Mouse (Mus musculus) right cerebral cortex, postnatal 4 days (tissue): ENCODE measurements around the gene Bcl7a.
A peak's percentile ranks its signal among the peaks of the same experiment; 100 is the strongest.

Source experiments
- DNase-seq: peaks from one replicate; pipeline ENCODE4 v3.0.0-alpha.2; 2022

The Bcl7a gene

DNA sequence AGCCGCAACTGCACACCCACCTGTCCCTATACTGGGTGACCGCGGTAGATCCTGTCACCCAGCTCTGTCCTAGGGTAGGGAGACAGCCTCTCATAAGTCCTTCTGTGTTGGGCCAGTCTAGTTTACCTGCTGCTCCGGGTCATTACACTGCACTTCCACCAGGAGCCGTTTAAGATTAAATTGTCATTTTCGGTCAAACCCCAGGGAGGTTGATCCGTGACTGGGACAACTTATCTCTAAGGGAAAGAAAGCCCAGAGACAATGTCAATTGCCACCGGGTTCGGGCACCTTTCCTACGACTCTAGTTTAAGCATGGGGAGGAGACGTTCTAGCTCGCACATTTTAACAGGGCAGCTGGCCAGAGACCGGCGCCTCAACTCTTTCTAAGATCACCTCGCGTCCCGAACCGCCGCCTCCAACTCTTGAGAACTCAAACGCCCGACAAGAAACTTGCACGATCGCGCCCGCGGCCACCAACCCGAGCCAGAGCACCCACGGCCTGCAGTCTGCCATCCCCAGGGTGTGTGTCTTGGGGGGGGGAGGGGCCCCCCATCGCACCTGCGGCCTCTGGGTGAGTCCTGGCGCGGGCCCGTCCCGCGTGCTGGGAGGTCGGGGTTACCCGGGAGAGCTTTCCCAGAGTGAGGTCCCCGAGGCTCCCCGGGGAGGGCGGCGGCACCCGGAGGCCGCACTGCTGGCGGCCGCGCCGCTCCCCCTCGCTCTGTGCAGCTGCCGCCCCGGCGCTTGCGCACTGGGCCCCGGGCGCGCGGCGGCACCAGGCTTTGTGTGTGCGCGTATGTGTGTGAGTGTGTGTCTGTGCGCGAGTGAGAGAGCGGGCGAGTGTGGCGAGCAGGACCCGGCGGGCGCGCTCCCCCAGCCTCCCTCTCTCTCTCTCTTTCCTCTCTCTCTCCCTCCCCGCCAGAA lies at the start of gene Bcl7a:
Bcl7a (plus strand) TSS at position 128 of the 921 bp plus-strand sequence.
- peak; percentile 97 for DNase-seq

DNA sequence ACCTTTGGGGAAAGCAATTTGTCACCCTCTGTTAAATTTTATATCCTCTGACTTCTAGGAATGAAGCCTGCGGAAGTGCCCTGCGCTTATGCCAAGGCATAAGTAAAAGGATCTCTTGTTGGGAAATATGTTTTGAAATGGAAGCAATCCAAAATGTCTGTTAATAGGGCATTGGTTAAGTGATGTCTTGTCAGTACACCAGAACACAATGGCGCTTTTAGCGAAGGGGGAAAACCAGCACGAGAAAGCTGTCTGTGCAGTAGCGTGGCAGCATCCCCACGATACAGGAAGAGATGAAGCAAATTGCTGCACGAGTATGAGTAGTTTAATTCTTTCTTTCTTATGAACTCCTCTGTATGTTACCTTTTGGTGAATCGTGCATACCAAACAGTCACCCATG lies 49.0 kb upstream of the Bcl7a start:
- DNase-seq, result no peak

DNA sequence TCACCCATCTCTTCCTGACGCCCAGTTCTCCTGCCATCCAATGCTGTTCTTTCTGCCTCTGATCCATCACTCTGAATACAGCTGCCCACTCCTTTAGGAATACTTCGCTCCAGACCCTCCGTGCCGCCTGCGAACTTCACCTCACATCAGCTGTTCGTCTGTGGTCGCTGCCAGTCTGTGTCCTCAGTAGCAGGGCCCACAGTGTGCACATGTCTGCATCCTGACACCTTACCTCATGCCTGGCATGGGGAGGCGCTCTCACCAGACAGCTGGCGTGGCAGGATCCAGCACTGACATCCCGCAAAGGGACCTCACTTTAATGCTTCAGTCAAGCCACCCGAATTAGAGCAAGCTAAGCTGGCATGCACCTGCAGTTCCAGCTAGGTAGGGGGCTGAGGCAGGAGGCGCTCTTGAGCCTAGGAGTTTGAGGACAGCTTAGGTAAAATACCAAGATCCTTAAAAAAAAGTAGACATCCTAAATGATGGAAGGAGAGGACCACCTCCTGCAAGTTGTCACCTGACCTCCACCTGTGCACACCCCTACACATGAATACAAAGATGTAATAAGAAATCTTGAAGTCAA lies 47.3 kb upstream of the Bcl7a start:
- no peak for DNase-seq

DNA sequence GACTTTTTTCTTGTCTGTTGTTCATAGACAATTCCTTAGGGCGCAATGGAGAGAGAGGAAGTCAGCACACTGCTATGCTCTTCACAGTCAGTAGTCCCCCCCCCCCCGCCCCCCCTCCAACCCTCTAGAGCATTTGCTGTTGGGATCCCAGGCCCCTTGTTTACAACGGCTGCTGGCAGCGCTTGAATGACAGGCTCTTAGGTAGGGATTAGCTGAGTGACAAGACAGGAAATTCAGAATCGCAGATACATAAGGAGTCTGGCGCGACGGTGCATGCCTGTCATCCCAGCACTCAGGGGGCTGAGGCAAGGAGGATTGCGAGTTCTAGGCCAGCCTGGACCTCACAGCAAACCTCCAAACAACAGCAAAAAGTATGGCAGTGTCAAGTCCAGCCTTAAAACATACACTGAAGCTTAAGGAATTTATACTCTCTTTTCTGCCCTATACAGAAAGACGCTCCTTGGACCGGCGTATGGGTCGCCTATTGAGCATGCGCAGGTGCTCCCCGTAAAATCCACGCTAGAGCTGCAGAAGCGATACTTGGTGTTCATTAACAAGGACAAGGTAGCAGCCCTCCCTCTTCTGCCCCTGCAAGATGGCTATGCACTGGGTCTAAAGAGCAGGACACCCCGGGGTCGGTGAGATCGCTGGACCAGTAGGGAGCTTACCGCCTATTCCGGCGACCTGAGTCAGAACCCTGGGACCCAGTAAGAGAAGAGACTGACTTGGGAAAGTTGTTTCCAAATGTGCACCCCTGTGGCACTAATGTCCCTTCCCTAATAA lies 46.5 kb upstream of the Bcl7a start:
- DNase-seq, result no peak

DNA sequence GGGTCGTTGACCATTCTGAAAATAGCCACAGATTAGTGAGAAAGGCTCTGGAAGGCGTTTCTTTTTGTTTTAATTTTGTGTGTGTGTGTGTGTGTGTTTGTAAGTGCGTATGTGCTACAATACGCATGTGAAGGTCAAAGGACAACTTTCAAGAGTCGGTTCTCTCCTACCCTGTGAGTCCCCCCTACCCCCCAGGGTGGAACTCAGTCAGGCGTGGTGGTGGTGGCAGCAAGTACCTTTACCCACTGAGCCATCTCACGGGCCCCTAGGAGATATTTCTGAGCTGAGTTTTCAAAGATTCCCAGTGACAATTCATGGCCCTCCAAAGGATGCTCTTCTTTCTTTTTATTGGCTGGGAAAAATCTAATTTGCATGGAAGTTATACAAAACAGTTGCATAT lies 45.8 kb upstream of the Bcl7a start:
- no peak for DNase-seq

DNA sequence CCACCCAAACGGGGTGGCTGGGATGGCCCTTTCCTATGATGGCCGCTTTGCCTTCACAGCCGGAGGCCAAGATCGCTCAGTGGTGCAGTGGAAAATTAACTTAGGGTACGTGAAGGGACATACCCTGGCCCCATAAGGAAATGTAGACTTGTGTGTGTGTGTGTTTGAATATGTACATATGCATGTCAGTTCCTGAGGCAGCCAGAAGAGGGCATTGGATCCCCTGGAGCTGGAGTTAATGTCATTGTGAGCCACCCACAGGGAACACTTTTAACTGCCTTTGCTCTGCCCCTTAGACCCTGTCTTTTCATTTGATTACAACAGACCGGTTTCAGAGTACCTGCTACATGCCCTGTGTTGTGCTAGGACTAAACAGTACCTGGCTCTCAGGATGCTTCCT lies 45.1 kb upstream of the Bcl7a start:
- no peak for DNase-seq

DNA sequence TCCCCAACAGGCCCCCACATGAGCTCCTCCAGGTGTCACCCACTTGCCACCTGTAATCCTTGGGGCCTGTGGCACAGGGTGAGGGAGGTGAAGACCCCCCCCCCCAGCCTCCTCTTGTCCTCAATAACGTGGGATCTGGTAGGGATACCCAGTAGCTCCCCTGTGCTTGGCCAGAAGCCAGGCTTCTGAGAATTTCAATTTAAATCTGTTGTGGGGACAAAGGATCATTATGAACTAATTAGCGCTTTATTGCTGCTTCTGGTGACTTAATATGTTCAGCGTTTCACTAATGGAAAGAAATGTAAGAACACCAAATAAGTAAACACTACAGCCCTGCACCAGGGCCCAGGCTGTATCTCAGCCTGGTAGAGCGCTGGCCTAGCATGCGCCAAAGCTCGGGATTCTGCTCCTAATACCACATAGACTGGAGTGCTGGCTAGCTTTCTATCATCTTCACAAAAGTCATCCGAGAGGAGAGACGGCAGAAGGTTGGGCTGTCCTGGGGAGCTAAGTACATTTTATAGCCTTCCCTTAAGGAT lies 43.1 kb upstream of the Bcl7a start:
- no peak for DNase-seq

DNA sequence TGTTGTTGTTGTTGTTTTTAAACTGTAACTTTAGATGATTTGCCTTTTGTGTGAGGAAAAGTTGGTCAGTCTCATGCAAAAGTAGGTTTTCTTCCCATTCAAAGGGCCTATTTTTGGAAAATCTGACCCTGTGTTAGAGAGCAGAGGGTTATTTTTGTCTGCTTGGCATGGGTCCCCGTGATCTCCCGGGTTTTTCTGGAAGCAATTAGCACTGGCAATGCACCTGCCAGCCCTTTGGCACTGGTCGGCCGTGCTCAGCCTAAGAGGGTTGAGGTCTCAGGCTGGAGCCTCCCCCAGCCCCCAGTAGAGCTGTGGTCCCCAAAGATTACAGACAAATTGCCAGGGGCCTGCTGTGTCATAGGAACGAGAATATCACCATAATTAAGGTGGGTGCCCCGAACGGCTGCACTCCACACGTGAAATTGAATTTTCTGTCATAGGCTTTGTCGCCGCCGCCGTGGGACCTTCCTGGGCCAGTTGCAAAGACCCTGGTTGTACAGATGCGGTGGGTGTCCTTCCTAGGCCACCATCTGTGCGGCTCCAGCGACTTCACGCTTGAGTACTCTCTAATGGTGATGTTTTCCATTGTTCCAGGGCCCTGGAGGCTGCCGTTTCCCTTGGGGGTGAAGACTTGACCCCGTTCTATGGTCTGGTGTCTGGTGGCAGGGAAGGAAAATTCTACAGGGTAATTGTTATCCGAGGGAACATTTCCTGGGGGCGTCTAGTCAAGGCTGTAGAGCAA lies 41.7 kb upstream of the Bcl7a start:
- no peak for DNase-seq

DNA sequence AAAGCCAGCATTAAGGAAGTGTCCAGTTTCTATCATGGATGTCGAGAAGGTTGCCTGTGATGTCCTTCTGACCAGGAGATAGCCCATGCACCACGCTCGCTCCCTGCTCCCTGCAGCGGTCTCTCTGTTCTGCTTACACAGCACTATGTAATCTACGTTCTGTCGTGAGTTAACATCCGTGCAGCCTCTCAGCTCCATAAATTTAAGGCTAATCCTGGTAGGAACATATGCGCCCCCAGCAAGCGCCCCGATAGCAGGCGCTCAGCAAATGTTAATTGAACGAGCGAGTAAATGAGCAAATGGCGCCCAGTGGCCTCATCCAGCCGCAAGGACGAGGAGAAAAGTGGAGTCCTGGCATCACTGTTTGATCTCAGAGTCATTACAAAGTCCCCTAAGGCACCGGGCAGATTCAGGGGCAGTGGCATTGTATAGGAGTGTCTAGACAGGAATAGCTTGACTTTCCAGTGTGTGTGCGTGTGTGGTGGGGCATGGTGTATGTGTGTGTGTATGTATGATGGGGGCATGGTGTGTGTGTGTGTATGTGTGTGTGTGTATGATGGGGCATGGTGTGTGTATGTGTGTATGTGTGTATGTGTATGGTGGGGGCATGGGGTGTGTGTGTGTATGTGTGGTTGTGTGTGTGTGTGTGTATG lies 35.9 kb upstream of the Bcl7a start:
- DNase-seq, result no peak

DNA sequence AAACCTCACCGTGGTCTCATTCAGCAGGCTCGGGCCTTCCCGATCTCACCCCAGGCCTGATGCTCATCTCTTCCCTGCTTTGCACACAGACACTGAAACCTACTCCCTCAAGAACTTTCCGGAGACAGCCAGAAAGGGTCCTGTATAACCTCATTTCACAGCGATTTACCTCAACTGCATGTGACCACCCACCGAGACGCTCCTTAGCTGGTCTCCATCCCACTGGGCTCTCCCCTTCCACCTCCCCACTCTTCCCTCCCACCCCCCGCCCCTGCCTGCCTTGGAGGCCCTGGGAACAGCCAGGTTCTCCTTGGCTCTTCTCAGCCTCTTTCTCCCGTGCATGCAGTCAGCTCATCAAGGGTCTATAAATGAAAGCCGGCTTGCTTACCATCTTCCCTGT lies 33.8 kb upstream of the Bcl7a start:
- DNase-seq, result no peak

DNA sequence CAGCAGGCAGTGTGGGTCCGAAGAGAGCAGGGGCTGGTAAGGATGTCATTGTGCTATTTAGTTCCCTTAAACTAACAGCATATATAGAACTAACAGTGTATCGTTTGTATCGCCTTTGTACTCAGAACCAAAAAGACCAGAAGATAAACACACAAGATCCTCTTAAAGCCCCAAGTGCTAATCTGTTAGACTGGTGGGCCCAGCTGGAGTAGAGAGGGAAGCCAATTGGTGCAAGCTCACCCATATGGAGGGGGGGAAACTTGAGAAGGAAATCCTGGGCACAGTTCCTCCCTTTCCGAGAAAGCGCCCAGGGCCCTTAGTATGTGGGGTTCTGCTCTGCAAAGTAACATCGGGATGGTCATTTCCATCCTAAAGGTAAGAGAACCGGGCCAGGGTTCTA lies 33.4 kb upstream of the Bcl7a start:
- no peak for DNase-seq

DNA sequence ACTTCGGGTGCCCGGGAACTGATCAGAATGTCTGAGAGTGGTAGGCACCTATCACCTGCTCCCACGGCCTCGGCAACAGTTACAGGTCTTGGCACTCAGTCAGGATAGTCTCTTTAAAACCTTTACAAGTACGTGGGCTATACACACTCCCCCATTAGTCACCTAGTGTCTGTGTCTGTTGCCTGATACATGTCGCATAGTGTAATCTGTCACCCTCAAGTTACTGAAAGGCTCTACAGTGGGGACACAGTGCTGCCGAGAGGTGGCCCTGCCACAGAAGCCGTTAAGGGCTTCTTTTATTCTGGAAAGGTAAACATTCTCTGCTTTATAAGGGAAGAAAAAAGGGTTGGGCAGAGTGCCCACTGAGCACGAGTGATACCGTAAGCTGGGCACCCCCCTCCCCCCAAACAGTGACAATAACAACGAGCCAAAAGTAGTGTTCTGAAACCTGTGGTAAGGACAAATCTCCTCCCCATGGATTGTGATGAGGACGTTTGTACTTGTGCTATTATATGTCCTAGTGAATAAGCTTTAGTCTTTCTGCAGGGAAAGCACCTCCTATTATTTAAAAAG lies 30.5 kb upstream of the Bcl7a start:
- no peak for DNase-seq

DNA sequence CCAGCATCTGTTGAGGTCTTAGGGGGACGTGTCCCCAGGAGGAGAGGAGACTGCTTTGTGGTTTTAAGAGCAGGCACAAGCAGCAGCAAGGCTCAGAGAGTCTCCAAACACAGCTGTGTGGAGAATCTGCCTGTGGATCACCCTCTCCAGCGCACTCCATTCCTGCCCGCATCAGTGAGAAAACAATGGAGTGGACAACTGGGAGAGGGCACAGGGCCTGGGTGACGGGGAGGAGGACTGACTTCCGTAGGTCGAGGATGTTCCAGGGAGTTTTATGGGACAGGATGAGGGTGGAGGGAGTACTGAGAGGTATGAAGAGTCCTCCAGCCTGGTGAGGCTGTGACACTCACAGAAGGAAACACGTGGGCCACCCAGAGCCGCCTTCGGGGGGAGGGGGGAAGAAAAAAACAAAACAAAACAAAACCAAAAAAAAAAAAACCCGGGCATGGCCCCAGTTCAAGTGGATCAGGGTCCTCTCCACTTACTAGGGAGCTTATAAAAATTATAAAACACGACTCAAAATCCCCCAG lies 29.7 kb upstream of the Bcl7a start:
- no peak for DNase-seq

DNA sequence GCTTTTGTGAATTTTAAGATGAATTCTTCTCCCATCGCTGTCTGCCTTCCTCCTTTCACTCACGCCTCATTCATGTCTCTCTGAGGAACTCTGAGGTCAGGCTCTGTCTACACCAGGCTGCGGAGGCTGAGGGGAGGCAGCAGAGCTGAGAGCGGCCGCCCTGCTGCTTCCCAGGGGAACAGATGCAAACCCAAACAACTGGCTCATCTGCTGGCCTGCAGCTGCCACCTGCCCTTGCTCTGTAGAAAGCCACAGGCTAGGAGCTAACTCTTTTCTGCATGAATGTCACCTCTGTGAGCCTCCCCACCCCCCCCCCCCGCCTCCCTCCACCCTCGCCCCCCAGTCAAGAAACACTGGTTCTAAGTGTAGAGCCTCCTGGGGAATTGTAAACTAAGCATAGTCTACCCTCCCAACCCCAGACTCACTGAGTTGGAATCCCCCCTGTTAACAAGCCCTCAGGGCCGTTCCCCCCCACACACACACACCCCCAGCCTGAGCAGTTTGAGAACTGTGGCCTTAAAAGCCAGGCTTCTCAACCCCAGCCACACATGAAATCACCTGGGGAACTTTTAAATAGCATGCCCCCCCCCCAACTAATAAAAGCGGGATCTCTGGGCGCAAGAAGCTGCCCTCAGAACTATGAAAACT lies 28.3 kb upstream of the Bcl7a start:
- no peak for DNase-seq

DNA sequence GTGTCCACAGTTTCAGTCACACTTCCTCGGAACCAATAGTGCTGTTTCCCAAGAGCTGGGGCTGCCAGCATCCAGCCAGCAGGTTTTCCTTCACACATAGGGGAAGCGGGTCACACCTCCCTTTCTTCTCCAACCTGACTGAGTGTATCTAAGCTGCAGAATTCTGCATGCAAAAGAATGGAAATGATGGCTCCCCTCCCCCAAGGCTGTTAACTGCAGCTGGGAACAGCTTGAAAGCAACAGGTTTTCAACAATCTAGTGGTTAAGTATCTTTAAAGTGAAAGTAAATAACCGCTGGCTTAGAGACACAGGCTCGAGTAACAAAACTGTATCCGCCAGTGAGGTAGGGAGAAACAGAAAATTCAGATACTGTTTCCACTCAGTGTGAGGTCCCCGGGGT lies 25.6 kb upstream of the Bcl7a start:
- no peak for DNase-seq

DNA sequence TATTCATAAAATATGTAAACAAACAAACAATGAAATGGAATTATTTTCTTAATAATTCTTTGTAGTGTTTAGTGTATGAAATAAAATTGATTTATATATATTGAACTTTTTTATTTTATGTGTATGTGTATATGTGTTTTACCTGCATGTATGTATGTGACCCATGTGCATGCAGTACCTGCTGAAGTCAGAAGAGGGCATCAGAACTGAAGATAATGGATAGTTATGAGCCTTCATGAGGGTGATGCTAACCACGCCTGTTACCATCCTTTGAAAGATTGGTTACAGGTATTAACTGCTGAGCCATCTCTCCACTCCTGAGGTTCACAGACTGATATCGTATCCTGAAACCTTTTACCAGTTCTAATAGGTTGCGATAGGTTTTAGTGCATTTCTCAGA lies 23.5 kb upstream of the Bcl7a start:
- DNase-seq, result no peak

DNA sequence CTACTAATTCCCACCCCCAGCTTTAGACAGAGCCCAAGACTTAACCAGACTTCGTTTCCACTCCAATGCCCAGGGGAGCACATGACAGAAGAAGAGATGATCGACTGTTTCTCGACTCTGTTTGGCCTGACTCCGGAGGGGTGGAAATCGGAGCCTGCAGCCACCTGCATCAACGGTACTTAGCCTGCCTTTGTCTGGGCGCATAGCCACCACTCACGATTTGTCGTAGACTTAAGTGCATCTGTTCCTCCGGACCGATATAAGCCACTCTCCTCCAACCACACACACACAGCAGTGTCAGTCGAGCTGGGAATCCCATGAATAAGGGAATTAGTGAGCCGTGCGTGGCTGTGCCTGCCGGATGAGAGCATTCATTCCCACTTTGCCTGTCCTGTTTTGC lies 19.4 kb upstream of the Bcl7a start:
- no peak for DNase-seq

DNA sequence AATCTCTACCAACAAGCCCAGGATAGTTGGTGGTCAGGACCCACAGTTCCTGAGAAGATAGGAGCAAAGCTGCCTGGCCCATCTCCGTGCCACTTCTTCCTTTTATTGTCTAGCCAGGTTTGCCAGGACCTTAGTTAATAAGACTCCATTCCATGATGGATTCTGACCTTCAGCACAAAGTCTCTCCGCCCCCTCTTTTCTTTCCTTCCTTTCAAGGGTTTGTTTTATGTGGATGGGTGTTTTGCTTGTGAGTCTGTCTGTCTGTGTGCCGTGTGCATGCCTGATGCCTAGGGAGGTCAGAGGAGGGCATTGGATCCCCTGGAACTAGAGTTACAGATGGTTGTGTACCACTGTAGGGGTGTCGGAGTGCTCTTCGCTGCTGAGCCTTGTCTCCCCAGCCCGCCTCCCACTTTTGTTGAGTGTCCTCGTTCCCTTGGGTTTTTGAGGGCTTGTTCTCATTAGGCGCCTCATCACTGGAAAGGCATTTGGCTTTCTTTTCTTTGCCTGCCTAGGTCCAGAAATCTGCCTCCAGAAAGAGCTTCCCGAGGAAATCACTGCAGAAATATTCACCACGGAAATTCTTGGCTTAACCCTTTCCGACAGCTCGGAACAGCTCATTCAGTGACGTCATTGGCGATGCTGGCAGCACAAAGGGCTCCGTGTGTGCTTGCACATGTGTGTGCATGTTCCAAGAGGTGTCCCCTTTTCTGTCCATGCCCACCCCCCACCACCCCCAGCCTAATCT lies 17.5 kb upstream of the Bcl7a start:
- DNase-seq, result no peak

DNA sequence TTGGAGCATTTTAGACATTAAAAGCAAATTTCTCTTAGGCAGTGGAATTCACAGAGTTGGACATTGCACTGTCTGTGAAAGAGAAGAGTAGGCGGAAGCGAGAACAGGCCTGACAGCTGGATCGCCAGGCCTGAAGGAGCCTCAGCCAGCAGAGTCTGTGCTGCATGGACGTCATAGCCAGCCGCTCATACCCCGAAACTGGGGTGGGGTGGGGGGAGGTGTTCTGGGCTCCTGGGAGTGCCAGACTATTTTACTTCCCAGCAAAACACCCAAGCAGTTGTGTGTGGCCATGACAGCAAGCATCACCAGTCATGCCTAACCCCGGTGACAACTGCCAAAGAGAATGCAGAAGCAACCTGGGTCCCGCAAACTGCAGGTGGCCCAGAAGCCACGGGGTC lies 16.9 kb upstream of the Bcl7a start:
- no peak for DNase-seq

DNA sequence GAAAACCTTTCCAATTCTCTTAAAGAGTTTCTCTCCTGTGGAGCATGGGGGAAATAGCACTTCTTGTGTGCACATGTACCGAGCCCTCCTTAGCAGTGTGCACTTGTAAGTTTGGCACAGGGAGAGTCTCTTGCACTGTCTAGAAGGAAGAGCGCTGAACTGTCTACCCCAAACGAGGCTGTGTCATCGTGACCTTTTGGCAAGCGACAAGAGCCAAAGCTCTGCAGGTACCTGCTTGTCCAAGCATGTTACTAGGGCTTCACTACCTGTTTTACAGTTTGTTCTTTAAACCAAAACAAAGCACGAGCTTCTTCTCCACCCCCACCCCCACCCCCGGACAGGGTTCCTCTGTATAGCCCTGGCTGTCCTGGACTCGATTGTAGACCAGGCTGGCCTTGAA lies 15.9 kb upstream of the Bcl7a start:
- DNase-seq, result no peak
